Mouse (Mus musculus) spleen, adult 18-20 months (tissue): ENCODE measurements at regions not wholly inside any gene's neighbourhood (a gene's known extent, or its start where the extent isn't known, plus 50 kb on each side); places are given as distances from the start of the nearest gene placed in this dataset.
A peak's percentile ranks its signal among the peaks of the same experiment; 100 is the strongest.
"Not testable (repeated sequence)": the region's sequence is repeated elsewhere in the genome, so short reads cannot be mapped to it uniquely, and the experiment has no call there.

Experiments used
- DNase-seq, 2 experiments: peaks; one replicate each; pipeline ENCODE4 v3.0.0; 2022; ENCODE audit warnings: mixed read lengths in 2 of 2

GRCm38 (mm10) chr12:3188734-3189275, 121.0 kb downstream of the Rab10 start:
- not testable (repeated sequence) for DNase-seq

- no peak for DNase-seq
Observed at GRCm38 (mm10) chr12:3188137-3188536, 121.6 kb downstream of the Rab10 start.

GRCm38 (mm10) chr12:3173325-3173724, 136.4 kb downstream of the Rab10 start:
- no peak for DNase-seq

- DNase-seq: not testable (repeated sequence)
Observed at GRCm38 (mm10) chr12:3169705-3170287, 140.0 kb downstream of the Rab10 start.

GRCm38 (mm10) chr12:3161666-3162065, 148.1 kb downstream of the Rab10 start:
- not testable (repeated sequence) for DNase-seq

DNA sequence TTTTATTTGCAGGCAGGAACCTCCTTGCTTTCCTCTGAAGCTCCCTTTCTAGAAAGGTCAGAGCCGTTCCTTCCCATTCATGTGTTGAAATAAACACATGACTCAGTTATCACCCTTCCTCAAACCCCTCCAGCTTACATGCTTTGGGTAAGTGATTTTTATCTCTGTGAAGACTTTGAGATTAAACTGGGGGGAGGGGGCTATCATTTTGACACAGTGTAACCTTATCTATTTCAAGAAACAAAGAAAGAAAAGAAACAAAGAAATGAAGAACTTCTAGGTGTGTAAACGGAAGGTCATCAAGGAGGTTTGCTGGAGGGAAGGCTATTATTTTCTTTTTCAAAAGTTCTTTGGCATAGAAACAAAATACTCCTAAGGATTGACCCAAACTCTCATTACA, 151.0 kb downstream of the Rab10 start:
- not testable (repeated sequence) for DNase-seq

- DNase-seq: not testable (repeated sequence)
Observed at GRCm38 (mm10) chr12:3153705-3154104, 156.1 kb downstream of the Rab10 start.

- DNase-seq: not testable (repeated sequence)
Observed at GRCm38 (mm10) chr12:3132553-3132952, 177.2 kb downstream of the Rab10 start.

DNA sequence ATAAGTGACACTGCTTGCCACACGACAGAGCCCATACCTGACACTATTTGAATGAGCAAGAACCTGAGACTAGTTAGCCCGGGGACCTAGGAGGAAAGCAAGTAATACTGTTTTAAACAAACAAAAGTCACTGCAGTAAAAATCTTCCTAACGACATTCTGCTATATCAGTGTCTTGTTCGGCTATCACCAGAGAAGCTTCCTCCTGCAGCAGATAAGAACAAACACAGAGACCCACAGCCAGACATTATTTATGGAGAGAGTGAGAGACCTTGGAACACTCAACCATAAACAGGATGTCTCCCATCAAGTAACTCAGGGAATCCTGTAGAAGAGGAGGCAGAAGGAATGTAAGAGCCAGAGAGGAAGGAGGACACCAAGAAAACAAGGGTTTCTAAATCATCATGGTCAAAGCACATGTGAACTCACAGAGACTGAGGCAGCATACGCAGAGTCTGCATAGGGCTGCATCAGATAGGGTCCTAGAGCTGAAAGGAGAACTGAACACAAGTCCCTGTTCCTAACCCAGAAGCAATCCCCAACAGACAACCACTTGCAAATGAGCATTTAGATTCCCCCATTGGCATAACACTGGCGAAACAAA, 178.5 kb downstream of the Rab10 start:
- not testable (repeated sequence) for DNase-seq

- DNase-seq: not testable (repeated sequence)
Observed at GRCm38 (mm10) chr12:3127336-3127735, 182.4 kb downstream of the Rab10 start.

GRCm38 (mm10) chr12:3124036-3124435, 185.7 kb downstream of the Rab10 start:
- DNase-seq: no peak

DNA sequence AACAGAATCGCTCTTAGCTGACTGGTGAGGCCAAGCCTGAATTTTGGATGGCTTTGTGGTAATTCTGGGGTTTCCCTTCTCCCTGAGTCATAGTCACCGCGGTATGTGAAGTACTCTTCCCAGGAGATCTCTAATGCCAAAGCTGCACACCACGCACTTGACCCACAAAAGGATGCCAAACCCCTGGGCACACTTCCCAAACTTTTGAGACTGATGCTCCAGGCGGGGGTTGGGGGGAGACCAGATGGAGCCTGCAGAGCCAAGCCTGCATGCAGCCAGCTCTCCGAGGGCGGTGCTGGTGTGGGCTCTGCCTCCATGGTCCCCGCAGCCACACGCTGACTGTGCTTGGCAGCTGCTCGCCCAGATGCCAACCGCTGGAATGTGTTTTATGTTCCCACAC, 199.2 kb downstream of the Rab10 start:
- DNase-seq: not testable (repeated sequence)

- peak; percentile 10 to 29 for DNase-seq
Observed at GRCm38 (mm10) chr12:3109671-3110070, 200.1 kb downstream of the Rab10 start.

- not testable (repeated sequence) for DNase-seq
Observed at GRCm38 (mm10) chr12:3101963-3102362, 207.8 kb downstream of the Rab10 start.

- peak; percentile 6 to 37 for DNase-seq
Observed at GRCm38 (mm10) chr12:3098175-3098574, 211.6 kb downstream of the Rab10 start.

- no peak for DNase-seq
Observed at GRCm38 (mm10) chr12:3094509-3094908, 215.3 kb downstream of the Rab10 start.

- DNase-seq: not testable (repeated sequence)
Observed at GRCm38 (mm10) chr12:3092974-3093373, 216.8 kb downstream of the Rab10 start.

DNA sequence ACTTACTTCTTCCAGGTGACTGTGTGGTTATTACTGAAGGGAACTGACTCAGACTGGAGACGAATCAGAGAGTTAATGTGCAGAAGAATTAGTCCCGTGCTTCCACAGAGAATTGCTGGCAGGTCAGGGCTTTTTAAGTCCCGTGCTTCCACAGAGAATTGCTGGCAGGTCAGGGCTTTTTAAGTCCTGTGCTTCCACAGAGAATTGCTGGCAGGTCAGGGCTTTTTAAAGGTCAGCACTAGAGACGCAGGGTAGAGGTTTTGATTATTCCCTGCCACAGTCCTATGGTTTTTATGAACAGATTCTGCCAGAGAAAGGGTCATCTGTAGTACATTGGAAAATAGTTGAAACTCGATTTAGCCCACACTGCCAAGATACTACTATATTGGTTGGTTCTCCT, 260.2 kb downstream of the Rab10 start:
- DNase-seq: not testable (repeated sequence)

DNA sequence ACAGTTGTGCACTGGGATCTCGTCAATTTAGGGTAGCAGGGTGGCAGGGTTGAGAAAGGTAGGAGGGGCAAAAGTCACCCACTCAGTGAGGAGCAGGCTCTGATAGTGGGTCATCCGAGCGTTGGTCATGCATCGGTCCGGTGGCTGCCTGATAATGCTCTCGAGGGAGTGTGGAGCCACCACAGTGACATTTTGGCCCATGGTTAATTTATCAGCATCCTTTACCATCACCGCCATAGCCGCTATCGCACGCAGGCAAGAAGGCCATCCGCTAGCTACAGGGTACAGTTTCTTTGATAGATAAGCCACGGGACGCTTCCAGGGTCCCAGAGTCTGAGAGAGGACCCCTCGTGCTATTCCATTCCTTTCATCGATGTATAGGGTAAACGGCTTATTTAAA, 291.3 kb downstream of the Rab10 start:
- DNase-seq: not testable (repeated sequence)

DNA sequence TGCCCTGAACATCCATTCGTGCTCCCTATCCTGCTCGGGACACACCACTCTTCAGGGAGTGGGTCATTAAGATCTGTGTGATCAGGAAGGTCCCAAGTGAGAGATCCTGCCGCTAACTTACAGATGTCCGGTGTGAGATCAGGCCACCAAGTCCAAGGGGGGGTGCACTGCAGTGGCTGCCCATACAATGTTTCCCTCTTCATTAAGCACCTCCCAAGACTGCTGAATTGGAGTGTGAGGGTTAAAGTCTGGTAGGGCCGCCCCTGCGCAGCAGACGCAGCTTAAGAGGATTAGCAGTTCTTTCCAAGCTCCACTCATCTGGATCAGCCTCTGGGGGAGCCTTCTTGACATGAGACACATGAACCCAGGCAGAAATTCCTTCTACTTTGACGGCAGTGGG, 293.0 kb downstream of the Rab10 start:
- not testable (repeated sequence) for DNase-seq
